Mouse (Mus musculus): ENCODE results near the gene Vps39. TPM values are rescaled to one million over a fixed set of nuclear protein-coding genes. Genes with fewer than 3 reads are reported as not detected.

Gene Vps39
- polyA plus RNA-seq, 1 experiment from 2014 or later: 15.5 TPM

- 78% methylated on average over 4 of the region's 4 CpGs for WGBS
- no peaks in the 10 kb centered on the region for H3K9me3 ChIP-seq (ENCODE audit: control insufficient read depth, low read length)
- peaks cover 12% of the 10 kb centered on the region; the same call in 1 of the 2 replicates for H3K36me3 ChIP-seq (ENCODE audit: control insufficient read depth, insufficient read depth, low read length)
- H3K4me3 ChIP-seq (ENCODE audit: low read depth, low read length): no peak overlapping the region
- DNase-seq (ENCODE audit: low spot score) (no peak), ATAC-seq (replicated peaks; ENCODE audit: low FRiP score) (no peak)
- no peak overlapping the region for H3K27ac ChIP-seq (ENCODE audit: low read depth, low read length)
- H3K9ac ChIP-seq (ENCODE audit: low read depth, low read length): no peak overlapping the region
- no peak overlapping the region for H3K4me2 ChIP-seq
- H3K4me1 ChIP-seq (replicated peaks; ENCODE audit: control insufficient read depth, insufficient read depth, low read length): no peaks in the 10 kb centered on the region
- no peaks in the 10 kb centered on the region for H3K27me3 ChIP-seq (replicated peaks; ENCODE audit: control insufficient read depth, insufficient read depth, low read length)
Observed at GRCm38 (mm10) chr2:120314487-120314886, 38.5 kb downstream of the Vps39 start.

DNA sequence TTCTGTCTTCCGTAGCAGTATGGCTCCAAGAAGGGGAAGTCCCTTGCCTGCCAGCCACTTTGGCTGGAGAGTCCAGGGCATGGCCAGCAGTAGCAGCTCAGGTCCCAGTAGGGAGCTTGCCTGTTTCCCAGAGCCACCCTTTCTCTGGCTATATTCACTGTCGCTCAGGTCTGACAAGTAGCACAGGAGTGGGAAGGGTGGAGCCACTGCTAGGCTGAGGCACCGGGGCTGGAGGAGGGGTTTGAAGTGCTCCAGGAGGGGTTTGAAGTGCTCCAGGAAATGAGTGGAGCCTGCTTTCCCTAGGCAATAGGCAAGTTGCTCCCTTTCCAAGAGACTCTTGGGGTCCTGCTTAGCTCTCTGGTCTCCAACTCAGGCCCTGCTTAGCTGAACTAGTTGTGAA is 39.0 kb downstream of the Vps39 start, which contains the start of gene Pla2g4f:
Pla2g4f (minus strand) TSS at position 190 of the 400 bp plus-strand sequence.
- WGBS: 47% methylated on average over 3 of the region's 3 CpGs
- Histone ChIP-seq H3K9ac (ENCODE audit: low read depth, low read length) (no peak within 1 kb of the TSS), H3K4me3 (ENCODE audit: low read depth, low read length) (no peak within 1 kb of the TSS), H3K4me2 (no peak within 1 kb of the TSS), H3K4me1 (replicated peaks; ENCODE audit: control insufficient read depth, insufficient read depth, low read length) (no peaks in the 10 kb centered on the region), H3K36me3 (ENCODE audit: control insufficient read depth, insufficient read depth, low read length) (peaks cover 9% of the 10 kb centered on the region; the same call in 1 of the 2 replicates), H3K27me3 (replicated peaks; ENCODE audit: control insufficient read depth, insufficient read depth, low read length) (no peaks in the 10 kb centered on the region), H3K9me3 (ENCODE audit: control insufficient read depth, low read length) (no peaks in the 10 kb centered on the region), H3K27ac (ENCODE audit: low read depth, low read length) (no peak within 1 kb of the TSS)
- ATAC-seq (replicated peaks; ENCODE audit: low FRiP score): no peak
- no peak for DNase-seq (ENCODE audit: low spot score)

DNA sequence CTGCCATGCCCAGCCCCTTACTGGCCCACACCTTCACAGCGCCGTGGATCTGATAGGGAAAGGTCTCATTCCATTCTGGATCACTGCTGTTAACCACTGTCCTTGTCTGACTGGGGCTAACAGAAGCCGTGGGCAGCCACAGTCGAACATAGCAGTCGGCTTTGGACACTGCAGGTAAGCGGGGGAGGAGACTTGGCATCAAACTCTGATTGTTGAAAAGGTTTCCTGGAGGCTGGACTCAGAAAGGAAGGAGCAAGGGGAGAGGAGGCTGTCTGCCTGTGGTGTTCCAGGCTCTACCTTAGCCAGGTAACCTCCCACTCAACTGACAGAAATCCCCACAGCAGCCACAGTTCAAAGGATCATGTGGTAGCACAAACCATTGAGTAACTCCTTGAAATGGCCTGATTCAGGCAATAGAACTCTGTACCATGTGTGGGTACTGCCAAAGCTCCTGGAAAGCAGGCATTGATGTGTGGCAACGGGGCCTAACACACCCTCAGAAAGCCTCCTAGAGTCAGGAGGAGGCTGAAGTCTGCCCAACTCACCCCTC is 40.6 kb downstream of the Vps39 start:
- Histone ChIP-seq H3K27ac (ENCODE audit: low read depth, low read length) (no peak overlapping the region), H3K4me1 (replicated peaks; ENCODE audit: control insufficient read depth, insufficient read depth, low read length) (no peaks in the 10 kb centered on the region), H3K9me3 (ENCODE audit: control insufficient read depth, low read length) (no peaks in the 10 kb centered on the region), H3K9ac (ENCODE audit: low read depth, low read length) (no peak overlapping the region), H3K4me2 (no peak overlapping the region), H3K4me3 (ENCODE audit: low read depth, low read length) (no peak overlapping the region), H3K36me3 (ENCODE audit: control insufficient read depth, insufficient read depth, low read length) (peaks cover 8% of the 10 kb centered on the region; the same call in 1 of the 2 replicates), H3K27me3 (replicated peaks; ENCODE audit: control insufficient read depth, insufficient read depth, low read length) (no peaks in the 10 kb centered on the region)
- 83% methylated on average over 7 of the region's 7 CpGs for WGBS
- no peak for DNase-seq (ENCODE audit: low spot score)
- no peak for ATAC-seq (replicated peaks; ENCODE audit: low FRiP score)

- WGBS: 18% methylated on average over 3 of the region's 3 CpGs
- no peak for DNase-seq (ENCODE audit: low spot score)
- H3K4me1 ChIP-seq (replicated peaks; ENCODE audit: control insufficient read depth, insufficient read depth, low read length): no peaks in the 10 kb centered on the region
- H3K9me3 ChIP-seq (ENCODE audit: control insufficient read depth, low read length): no peaks in the 10 kb centered on the region
- no peaks in the 10 kb centered on the region for H3K27me3 ChIP-seq (replicated peaks; ENCODE audit: control insufficient read depth, insufficient read depth, low read length)
- H3K36me3 ChIP-seq (ENCODE audit: control insufficient read depth, insufficient read depth, low read length): no peaks in the 10 kb centered on the region
- H3K9ac ChIP-seq (ENCODE audit: low read depth, low read length): no peak overlapping the region
- H3K4me3 ChIP-seq (ENCODE audit: low read depth, low read length): no peak overlapping the region
- no peak for ATAC-seq (replicated peaks; ENCODE audit: low FRiP score)
- H3K27ac ChIP-seq (ENCODE audit: low read depth, low read length): no peak overlapping the region
- no peak overlapping the region for H3K4me2 ChIP-seq
Observed at GRCm38 (mm10) chr2:120304113-120304512, 48.8 kb downstream of the Vps39 start.

DNA sequence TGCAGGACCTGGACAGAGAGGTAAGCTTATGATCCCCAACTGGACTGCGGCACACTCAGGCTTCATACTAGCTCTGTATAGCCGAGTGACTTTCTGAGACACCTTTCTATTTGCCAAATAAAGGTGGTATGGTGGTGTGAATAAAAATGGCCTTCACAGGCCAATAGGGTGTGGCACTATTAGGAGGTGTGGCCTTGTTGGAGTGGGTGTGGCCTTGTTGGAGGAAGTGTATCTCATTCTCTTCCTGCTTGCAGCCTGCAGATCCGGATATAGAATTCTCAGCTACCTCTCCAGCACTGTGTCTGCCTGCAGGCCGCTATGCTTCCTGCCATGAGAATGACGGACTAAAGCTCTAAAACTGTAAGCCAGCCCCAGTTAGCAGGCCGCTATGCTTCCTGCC is 51.9 kb downstream of the Vps39 start:
- Histone ChIP-seq H3K4me3 (ENCODE audit: low read depth, low read length) (no peak overlapping the region), H3K9ac (ENCODE audit: low read depth, low read length) (no peak overlapping the region), H3K9me3 (ENCODE audit: control insufficient read depth, low read length) (no peaks in the 10 kb centered on the region), H3K36me3 (ENCODE audit: control insufficient read depth, insufficient read depth, low read length) (no peaks in the 10 kb centered on the region), H3K4me1 (replicated peaks; ENCODE audit: control insufficient read depth, insufficient read depth, low read length) (no peaks in the 10 kb centered on the region), H3K27ac (ENCODE audit: low read depth, low read length) (no peak overlapping the region), H3K27me3 (replicated peaks; ENCODE audit: control insufficient read depth, insufficient read depth, low read length) (no peaks in the 10 kb centered on the region), H3K4me2 (no peak overlapping the region)
- WGBS: 86% methylated on average over 6 of the region's 6 CpGs
- DNase-seq (ENCODE audit: low spot score): no peak
- no peak for ATAC-seq (replicated peaks; ENCODE audit: low FRiP score)

- no peak overlapping the region for H3K4me3 ChIP-seq (ENCODE audit: low read depth, low read length)
- 75% methylated on average over 4 of the region's 4 CpGs for WGBS
- ATAC-seq (replicated peaks; ENCODE audit: low FRiP score) (no peak), DNase-seq (ENCODE audit: low spot score) (no peak)
- H3K27me3 ChIP-seq (replicated peaks; ENCODE audit: control insufficient read depth, insufficient read depth, low read length): no peaks in the 10 kb centered on the region
- no peak overlapping the region for H3K4me2 ChIP-seq
- no peak overlapping the region for H3K27ac ChIP-seq (ENCODE audit: low read depth, low read length)
- H3K9ac ChIP-seq (ENCODE audit: low read depth, low read length): no peak overlapping the region
- H3K9me3 ChIP-seq (ENCODE audit: control insufficient read depth, low read length): no peaks in the 10 kb centered on the region
- no peaks in the 10 kb centered on the region for H3K36me3 ChIP-seq (ENCODE audit: control insufficient read depth, insufficient read depth, low read length)
- H3K4me1 ChIP-seq (replicated peaks; ENCODE audit: control insufficient read depth, insufficient read depth, low read length): no peaks in the 10 kb centered on the region
Observed at GRCm38 (mm10) chr2:120299866-120300265, 53.1 kb downstream of the Vps39 start.

- no peak overlapping the region for H3K9ac ChIP-seq (ENCODE audit: low read depth, low read length)
- H3K9me3 ChIP-seq (ENCODE audit: control insufficient read depth, low read length): no peaks in the 10 kb centered on the region
- no peaks in the 10 kb centered on the region for H3K4me1 ChIP-seq (replicated peaks; ENCODE audit: control insufficient read depth, insufficient read depth, low read length)
- no peak overlapping the region for H3K4me2 ChIP-seq
- H3K27ac ChIP-seq (ENCODE audit: low read depth, low read length): no peak overlapping the region
- no peak overlapping the region for H3K4me3 ChIP-seq (ENCODE audit: low read depth, low read length)
- 22% methylated on average over 2 of the region's 2 CpGs for WGBS
- ATAC-seq (replicated peaks; ENCODE audit: low FRiP score): no peak
- DNase-seq (ENCODE audit: low spot score): no peak
- H3K36me3 ChIP-seq (ENCODE audit: control insufficient read depth, insufficient read depth, low read length): no peaks in the 10 kb centered on the region
- no peaks in the 10 kb centered on the region for H3K27me3 ChIP-seq (replicated peaks; ENCODE audit: control insufficient read depth, insufficient read depth, low read length)
Observed at GRCm38 (mm10) chr2:120296160-120296559, 56.8 kb downstream of the Vps39 start.

- H3K9me3 ChIP-seq (ENCODE audit: control insufficient read depth, low read length): no peaks in the 10 kb centered on the region
- H3K9ac ChIP-seq (ENCODE audit: low read depth, low read length): no peak overlapping the region
- DNase-seq (ENCODE audit: low spot score): no peak
- no peaks in the 10 kb centered on the region for H3K27me3 ChIP-seq (replicated peaks; ENCODE audit: control insufficient read depth, insufficient read depth, low read length)
- no peaks in the 10 kb centered on the region for H3K36me3 ChIP-seq (ENCODE audit: control insufficient read depth, insufficient read depth, low read length)
- no peak overlapping the region for H3K27ac ChIP-seq (ENCODE audit: low read depth, low read length)
- no peak overlapping the region for H3K4me2 ChIP-seq
- 79% methylated on average over 8 of the region's 9 CpGs for WGBS
- H3K4me3 ChIP-seq (ENCODE audit: low read depth, low read length): no peak overlapping the region
- no peaks in the 10 kb centered on the region for H3K4me1 ChIP-seq (replicated peaks; ENCODE audit: control insufficient read depth, insufficient read depth, low read length)
- no peak for ATAC-seq (replicated peaks; ENCODE audit: low FRiP score)
Observed at GRCm38 (mm10) chr2:120291471-120292078, 61.4 kb downstream of the Vps39 start.

DNA sequence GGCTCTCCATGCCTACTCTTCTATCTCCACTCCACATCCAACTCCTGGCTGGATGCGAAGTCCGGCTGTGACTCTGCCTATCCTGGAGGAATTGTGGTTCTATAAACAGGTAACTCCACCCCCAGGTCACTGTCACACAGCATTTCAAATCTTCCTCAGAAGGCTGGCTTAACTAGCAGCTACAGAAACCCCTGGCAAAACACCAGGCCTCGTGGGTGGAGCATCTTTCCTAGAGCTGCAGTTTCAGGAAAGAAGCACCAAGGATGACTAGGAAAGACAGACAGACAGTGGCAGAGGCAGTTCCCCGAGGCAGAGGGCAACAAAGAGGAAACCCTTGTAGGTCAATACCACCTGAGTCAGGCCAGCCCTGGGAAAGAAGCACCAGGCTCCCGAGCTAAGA is 63.9 kb downstream of the Vps39 start, which contains the start of gene Pla2g4d:
Pla2g4d (minus strand) TSS at position 203 of the 400 bp plus-strand sequence.
- 61% methylated on average over 5 of the region's 5 CpGs for WGBS
- Histone ChIP-seq H3K4me2 (no peak within 1 kb of the TSS), H3K27ac (ENCODE audit: low read depth, low read length) (no peak within 1 kb of the TSS), H3K27me3 (replicated peaks; ENCODE audit: control insufficient read depth, insufficient read depth, low read length) (no peaks in the 10 kb centered on the region), H3K9ac (ENCODE audit: low read depth, low read length) (no peak within 1 kb of the TSS), H3K4me1 (replicated peaks; ENCODE audit: control insufficient read depth, insufficient read depth, low read length) (no peaks in the 10 kb centered on the region), H3K4me3 (ENCODE audit: low read depth, low read length) (no peak within 1 kb of the TSS), H3K36me3 (ENCODE audit: control insufficient read depth, insufficient read depth, low read length) (no peaks in the 10 kb centered on the region), H3K9me3 (ENCODE audit: control insufficient read depth, low read length) (no peaks in the 10 kb centered on the region)
- no peak for DNase-seq (ENCODE audit: low spot score)
- no peak for ATAC-seq (replicated peaks; ENCODE audit: low FRiP score)
